Mouse (Mus musculus) limb, embryonic 14.5 days (tissue): ENCODE results near the gene Klhl6. TPM values are rescaled to one million over a fixed set of nuclear protein-coding genes. Genes with fewer than 3 reads are reported as not detected.

Experiments
- ATAC-seq: fragments of 200-750 bp; cut with Nextera tagmentation; 2 replicates; pipeline ENCODE4 v1.8.0; 2017; ENCODE audit warnings: low read depth, moderate number of reproducible peaks, moderate TSS enrichment; ENCODE audit not compliant: low FRiP score
- DNase-seq: peaks from one replicate; pipeline ENCODE4 v3.0.0-alpha.2; 2015; ENCODE audit warnings: low spot score
- H3K27ac ChIP-seq: fragments of 300-500 bp; sonication (generic); replicated peaks from 2 replicates; pipeline ENCODE4 v1.5.1; 2014; ENCODE audit warnings: low read depth, mild to moderate bottlenecking, low read length, moderate library complexity, mixed read lengths
- H3K27me3 ChIP-seq: fragments of 300-500 bp; sonication (generic); 2 replicates; pipeline ENCODE4 v1.6.1; 2014; ENCODE audit warnings: low read length, mixed read lengths; ENCODE audit not compliant: control insufficient read depth, insufficient read depth
- H3K36me3 ChIP-seq: fragments of 300-500 bp; sonication (generic); 2 replicates; pipeline ENCODE4 v1.6.1; 2014; ENCODE audit warnings: mild to moderate bottlenecking, low read length, moderate library complexity, mixed read lengths; ENCODE audit not compliant: control insufficient read depth, insufficient read depth
- H3K4me1 ChIP-seq: fragments of 300-500 bp; sonication (generic); 2 replicates; pipeline ENCODE4 v1.6.1; 2014; ENCODE audit warnings: antibody characterized with exemption, low read length, mixed read lengths; ENCODE audit not compliant: control insufficient read depth, insufficient read depth
- H3K4me2 ChIP-seq: fragments of 300-500 bp; sonication (generic); replicated peaks from 2 replicates; pipeline ENCODE4 v1.6.1; 2014; ENCODE audit warnings: low read depth, mild to moderate bottlenecking, low read length, moderate library complexity; ENCODE audit not compliant: severe bottlenecking
- H3K4me3 ChIP-seq: fragments of 300-500 bp; sonication (generic); replicated peaks from 2 replicates; pipeline ENCODE4 v1.5.1; 2014; ENCODE audit warnings: low read length
- H3K9ac ChIP-seq: fragments of 300-500 bp; sonication (generic); 2 replicates; pipeline ENCODE4 v1.6.1; 2014; ENCODE audit warnings: mild to moderate bottlenecking, low read depth, low read length, moderate library complexity; ENCODE audit not compliant: severe bottlenecking
- H3K9me3 ChIP-seq: fragments of 300-500 bp; sonication (generic); 2 replicates; pipeline ENCODE4 v1.6.1; 2016; ENCODE audit warnings: low read length; ENCODE audit not compliant: control insufficient read depth
- POLR2A ChIP-seq: fragments of 200-500 bp; IDR thresholded peaks from 2 replicates; pipeline ENCODE4 v1.8.0; 2012; ENCODE audit warnings: inconsistent platforms, mild to moderate bottlenecking, moderate library complexity, borderline replicate concordance; ENCODE audit not compliant: insufficient read depth, insufficient read length; ENCODE audit errors: extremely low read depth
- WGBS: fragments of 180-500 bp; shearing (Covaris S2); extraction: QIAGEN DNeasy Blood & Tissue Kit; methylation state at CpG from one replicate; pipeline ENCODE4 v1.1.7; 2014; 5-methylcytosine and 5-hydroxymethylcytosine counted together
- polyA plus RNA-seq, 2 experiments: library from polyadenylated mRNA; depleted of rRNA in 1 of 2; stranded (reverse) in 1 of 2; unstranded in 1 of 2; fragments of >200 nt; fragmentation: Nextera tagmentation in 1 of 2; extraction: Ambion mirVana in 1 of 2; gene quantifications; 2 replicates each; pipeline versions ENCODE4 v1.2.1 to v1.2.3; 2012 to 2014

The Klhl6 gene
- polyA plus RNA-seq, 2 experiments: 4.2 to 7.5 TPM

DNA sequence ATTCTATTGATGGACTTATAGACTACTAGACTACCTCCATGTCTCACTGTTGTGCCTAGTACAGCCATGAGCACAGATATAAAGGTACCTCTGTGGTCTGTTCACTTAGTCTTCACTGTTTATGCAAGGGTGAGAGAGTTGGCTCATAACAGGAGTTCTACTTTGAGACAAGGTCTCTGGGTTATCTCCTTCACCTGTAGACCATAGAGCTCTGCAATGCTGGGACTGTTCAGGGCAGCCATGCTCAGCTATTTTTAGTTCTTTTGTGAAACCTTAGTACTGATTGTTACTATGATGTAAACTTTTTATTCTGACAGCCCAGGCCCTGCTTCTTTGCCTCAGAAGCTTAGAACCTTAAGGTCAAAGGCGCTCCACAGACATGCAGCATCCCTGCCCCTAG, 79.0 kb downstream of the Klhl6 start:
- ATAC-seq (no peak), DNase-seq (no peak)
- Histone ChIP-seq H3K4me3 (no peak overlapping the region), H3K4me2 (no peak overlapping the region), H3K9ac (no peak overlapping the region), H3K27ac (no peak overlapping the region), H3K4me1 (no peaks in the 10 kb centered on the region), H3K36me3 (no peaks in the 10 kb centered on the region), H3K27me3 (no peaks in the 10 kb centered on the region), H3K9me3 (no peaks in the 10 kb centered on the region)
- no peak for TF ChIP-seq POLR2A
- 86% methylated on average over 1 of the region's 1 CpGs for WGBS

Other genes with a start within 250 kb of the Klhl6 start
- 8.6 and 8.8 TPM in 2 replicates for gene B3gnt5, start 222.8 kb downstream of the Klhl6 start, polyA plus RNA-seq (2012; rRNA removed)
- 21.2 and 22.5 TPM in 2 replicates for gene B3gnt5, start 222.8 kb downstream of the Klhl6 start, polyA plus RNA-seq (2014; fragmentation: Nextera tagmentation; extraction: Ambion mirVana)
- 14.9 and 16.6 TPM in 2 replicates for gene Klhl24, start 114.5 kb upstream of the Klhl6 start, polyA plus RNA-seq (2012; rRNA removed)
- 25.4 and 26.6 TPM in 2 replicates for gene Klhl24, start 114.5 kb upstream of the Klhl6 start, polyA plus RNA-seq (2014; fragmentation: Nextera tagmentation; extraction: Ambion mirVana)
- 75.3 and 98.1 TPM in 2 replicates for gene Yeats2, start 158.0 kb upstream of the Klhl6 start, polyA plus RNA-seq (2012; rRNA removed)
- gene Yeats2, start 158.0 kb upstream of the Klhl6 start, polyA plus RNA-seq (2014; fragmentation: Nextera tagmentation; extraction: Ambion mirVana): 31.3 and 40.5 TPM in 2 replicates